Mouse (Mus musculus): ENCODE results near the gene Abhd14a. TPM values are rescaled to one million over a fixed set of nuclear protein-coding genes. Genes with fewer than 3 reads are reported as not detected.

Abhd14a gene
- polyA plus RNA-seq, 1 experiment from 2014 or later: 34.5 TPM

DNA sequence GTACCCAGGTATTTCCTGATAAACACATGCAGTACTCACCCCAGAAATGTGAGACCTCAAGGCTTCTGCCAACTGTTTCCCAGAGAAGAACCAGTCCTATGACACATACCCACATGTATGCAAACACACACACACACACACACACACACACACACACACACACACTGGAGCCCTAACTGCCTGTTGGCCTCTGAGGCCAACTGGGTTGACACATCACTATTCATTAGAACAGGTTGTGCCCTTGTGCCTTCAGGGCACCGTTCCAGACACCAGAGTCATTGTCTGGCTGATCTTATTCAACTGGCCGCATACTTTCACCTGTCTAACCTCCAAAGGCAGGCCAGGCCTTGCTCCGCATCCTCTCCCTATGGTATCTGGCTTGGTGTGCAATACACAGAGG is 35.3 kb downstream of the Abhd14a start:
- WGBS: 78% methylated on average over 3 of the region's 3 CpGs

DNA sequence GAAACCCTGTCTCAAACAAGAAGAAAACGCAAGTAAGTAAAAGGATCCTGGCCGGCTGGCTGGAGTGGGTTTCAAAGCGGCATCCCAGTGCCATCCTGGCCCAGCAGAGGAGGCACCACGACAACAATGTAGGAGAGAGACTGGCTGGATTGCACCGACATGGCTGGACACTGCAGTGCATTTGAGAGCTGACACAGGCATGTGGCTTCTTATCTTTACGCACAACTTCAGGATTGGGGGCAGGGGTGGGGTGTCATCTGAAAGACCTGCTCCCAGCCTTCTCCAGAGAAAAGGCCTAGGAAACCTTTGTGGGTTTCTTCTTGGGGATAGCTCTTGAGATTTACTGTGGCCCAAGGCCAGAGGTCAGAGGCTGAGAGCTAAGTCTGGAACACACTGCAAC is 35.7 kb downstream of the Abhd14a start:
- H3K9me3 ChIP-seq (ENCODE audit: control insufficient read depth, low read length): no peaks in the 10 kb centered on the region
- 71% methylated on average over 6 of the region's 6 CpGs for WGBS
- no peak overlapping the region for H3K9ac ChIP-seq (ENCODE audit: low read length)
- DNase-seq (ENCODE audit: low spot score, missing footprints) (no peak), ATAC-seq (ENCODE audit: low FRiP score) (no peak)
- no peaks in the 10 kb centered on the region for H3K27me3 ChIP-seq (ENCODE audit: control insufficient read depth, insufficient read depth, low read length)
- H3K4me2 ChIP-seq: no peak overlapping the region
- no peak overlapping the region for H3K27ac ChIP-seq (ENCODE audit: low read depth, low read length)
- no peaks in the 10 kb centered on the region for H3K4me1 ChIP-seq (ENCODE audit: control insufficient read depth, insufficient read depth, low read length)
- H3K36me3 ChIP-seq (ENCODE audit: control insufficient read depth, insufficient read depth, low read length): no peaks in the 10 kb centered on the region
- H3K4me3 ChIP-seq (ENCODE audit: low read depth, low read length): no peak overlapping the region

More for the DNA sequence above, 35.3 kb downstream of the Abhd14a start:
- no peak overlapping the region for H3K4me2 ChIP-seq
- DNase-seq (ENCODE audit: low spot score, missing footprints) (no peak), ATAC-seq (ENCODE audit: low FRiP score) (no peak)
- H3K9ac ChIP-seq (ENCODE audit: low read length): no peak overlapping the region
- H3K36me3 ChIP-seq (ENCODE audit: control insufficient read depth, insufficient read depth, low read length): no peaks in the 10 kb centered on the region
- H3K9me3 ChIP-seq (ENCODE audit: control insufficient read depth, low read length): no peaks in the 10 kb centered on the region
- no peak overlapping the region for H3K4me3 ChIP-seq (ENCODE audit: low read depth, low read length)
- H3K4me1 ChIP-seq (ENCODE audit: control insufficient read depth, insufficient read depth, low read length): no peaks in the 10 kb centered on the region
- H3K27me3 ChIP-seq (ENCODE audit: control insufficient read depth, insufficient read depth, low read length): no peaks in the 10 kb centered on the region
- no peak overlapping the region for H3K27ac ChIP-seq (ENCODE audit: low read depth, low read length)

DNA sequence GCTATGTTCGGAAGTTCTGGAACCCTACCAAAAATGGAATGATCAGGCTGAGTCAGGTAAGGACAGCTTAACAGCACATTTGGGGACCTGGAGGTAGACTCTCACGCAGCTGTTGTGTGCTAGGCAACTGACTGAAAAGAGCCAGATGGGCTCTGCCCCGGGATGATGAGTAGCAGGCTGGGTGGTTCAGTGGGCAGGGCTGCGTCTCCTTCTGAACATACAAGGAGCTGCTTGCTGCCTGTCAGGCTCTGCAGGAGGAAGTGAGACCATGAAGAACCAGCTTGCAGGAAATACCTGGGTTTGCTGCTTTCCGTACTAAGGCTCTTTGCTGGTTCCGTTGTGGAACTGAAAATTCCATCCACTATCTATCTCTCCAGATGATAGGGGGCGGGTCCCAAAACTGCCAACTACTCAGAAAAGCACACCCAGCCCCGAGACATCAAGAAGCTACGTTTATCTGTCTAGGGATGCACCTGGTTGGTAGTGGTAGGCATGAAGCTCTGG is 36.3 kb downstream of the Abhd14a start:
- H3K9ac ChIP-seq (ENCODE audit: low read length): no peak overlapping the region
- WGBS: 84% methylated on average over 9 of the region's 9 CpGs
- no peaks in the 10 kb centered on the region for H3K27me3 ChIP-seq (ENCODE audit: control insufficient read depth, insufficient read depth, low read length)
- H3K4me3 ChIP-seq (ENCODE audit: low read depth, low read length): no peak overlapping the region
- ATAC-seq (ENCODE audit: low FRiP score) (no peak), DNase-seq (ENCODE audit: low spot score, missing footprints) (no peak)
- H3K4me1 ChIP-seq (ENCODE audit: control insufficient read depth, insufficient read depth, low read length): no peaks in the 10 kb centered on the region
- no peaks in the 10 kb centered on the region for H3K9me3 ChIP-seq (ENCODE audit: control insufficient read depth, low read length)
- no peak overlapping the region for H3K4me2 ChIP-seq
- no peaks in the 10 kb centered on the region for H3K36me3 ChIP-seq (ENCODE audit: control insufficient read depth, insufficient read depth, low read length)
- no peak overlapping the region for H3K27ac ChIP-seq (ENCODE audit: low read depth, low read length)

DNA sequence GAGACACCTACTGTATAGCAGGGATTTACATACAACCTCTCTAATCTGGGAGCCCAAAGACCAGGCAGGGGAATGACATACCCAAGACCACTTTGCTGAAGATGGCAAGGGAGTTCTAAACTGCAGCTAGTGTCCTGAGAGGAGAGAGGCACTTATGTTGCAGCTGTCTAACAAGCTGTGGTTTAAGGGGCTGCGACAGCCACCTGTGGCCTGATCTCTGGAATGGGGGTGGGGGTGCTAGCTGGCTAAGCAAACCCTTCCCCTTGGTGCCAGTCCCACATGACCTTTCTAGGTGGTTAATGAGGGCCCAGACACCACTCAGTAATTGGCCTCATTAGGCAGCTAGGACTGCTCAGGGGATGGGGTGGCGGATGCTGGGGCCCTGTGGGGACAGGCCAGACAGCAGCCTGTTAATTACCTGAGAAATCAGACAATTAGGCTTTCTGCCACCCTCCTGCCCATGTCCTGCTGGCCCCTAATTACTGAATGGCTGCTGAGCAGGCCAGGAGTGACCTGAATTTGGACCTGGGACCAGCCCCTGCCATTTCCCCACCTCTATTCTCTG is 37.3 kb downstream of the Abhd14a start:
- Histone ChIP-seq H3K9ac (ENCODE audit: low read length) (no peak overlapping the region), H3K4me2 (no peak overlapping the region), H3K4me3 (ENCODE audit: low read depth, low read length) (no peak overlapping the region), H3K36me3 (ENCODE audit: control insufficient read depth, insufficient read depth, low read length) (no peaks in the 10 kb centered on the region), H3K27ac (ENCODE audit: low read depth, low read length) (no peak overlapping the region), H3K27me3 (ENCODE audit: control insufficient read depth, insufficient read depth, low read length) (no peaks in the 10 kb centered on the region), H3K4me1 (ENCODE audit: control insufficient read depth, insufficient read depth, low read length) (no peaks in the 10 kb centered on the region), H3K9me3 (ENCODE audit: control insufficient read depth, low read length) (no peaks in the 10 kb centered on the region)
- no peak for DNase-seq (ENCODE audit: low spot score, missing footprints)
- no peak for ATAC-seq (ENCODE audit: low FRiP score)
- WGBS: 83% methylated on average over 2 of the region's 2 CpGs

DNA sequence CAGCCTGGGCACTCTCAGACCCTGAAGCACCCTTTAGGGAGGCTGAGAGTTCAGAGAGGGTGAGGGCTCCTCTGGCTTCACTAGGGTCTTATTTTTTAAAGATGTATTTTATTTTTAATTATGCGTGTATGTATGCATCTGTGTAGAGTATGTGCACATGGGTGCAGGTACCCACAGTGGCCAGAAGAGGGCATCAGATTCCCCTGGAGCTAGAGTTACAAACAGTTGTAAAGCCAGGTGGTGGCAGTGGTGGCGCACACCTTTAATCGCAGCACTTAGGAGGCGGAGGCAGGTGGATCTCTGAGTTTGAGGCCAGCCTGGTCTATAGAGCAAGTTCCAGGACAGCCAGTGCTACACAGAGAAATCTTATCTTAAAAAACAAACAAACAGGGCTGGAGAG is 38.4 kb downstream of the Abhd14a start:
- WGBS: 98% methylated on average over 4 of the region's 4 CpGs
- no peak for ATAC-seq (ENCODE audit: low FRiP score)
- H3K9ac ChIP-seq (ENCODE audit: low read length): no peak overlapping the region

DNA sequence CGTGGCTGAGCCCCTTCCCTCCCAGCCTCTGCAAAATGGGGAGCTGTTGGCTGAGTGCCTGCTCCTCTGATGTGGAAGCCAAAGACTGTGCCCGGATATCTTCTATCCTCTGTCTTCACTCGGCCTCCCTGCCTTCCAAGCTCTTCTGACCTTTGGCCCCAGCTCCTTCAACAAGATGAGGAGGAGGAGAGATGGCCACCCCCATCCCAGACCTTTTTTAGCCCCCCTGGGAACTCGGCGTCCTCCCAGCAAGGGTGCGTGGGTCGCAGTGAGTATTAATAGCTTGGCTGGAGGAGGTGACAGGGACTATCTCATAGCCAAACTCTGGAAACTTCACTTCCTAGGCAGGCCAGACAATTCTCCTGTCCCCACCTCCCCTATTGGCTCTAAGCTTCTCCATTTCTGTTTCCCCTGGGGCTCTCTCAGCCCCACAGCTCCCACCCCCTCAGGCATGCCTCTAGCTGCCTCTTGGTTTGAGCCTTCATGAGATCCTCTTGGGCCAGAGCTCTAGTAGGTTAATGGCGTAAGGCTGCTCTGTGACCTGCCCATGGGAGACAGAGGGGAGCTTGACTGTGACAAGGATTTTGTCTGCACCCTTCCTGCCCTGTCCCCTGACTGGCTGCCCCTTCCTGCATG is 40.9 kb downstream of the Abhd14a start:
- Histone ChIP-seq H3K9ac (ENCODE audit: low read length) (no peak overlapping the region), H3K27me3 (ENCODE audit: control insufficient read depth, insufficient read depth, low read length) (no peaks in the 10 kb centered on the region), H3K4me2 (no peak overlapping the region), H3K4me1 (ENCODE audit: control insufficient read depth, insufficient read depth, low read length) (no peaks in the 10 kb centered on the region), H3K36me3 (ENCODE audit: control insufficient read depth, insufficient read depth, low read length) (no peaks in the 10 kb centered on the region), H3K27ac (ENCODE audit: low read depth, low read length) (no peak overlapping the region), H3K4me3 (ENCODE audit: low read depth, low read length) (no peak overlapping the region), H3K9me3 (ENCODE audit: control insufficient read depth, low read length) (no peaks in the 10 kb centered on the region)
- no peak for ATAC-seq (ENCODE audit: low FRiP score)
- DNase-seq (ENCODE audit: low spot score, missing footprints): no peak
- WGBS: 60% methylated on average over 8 of the region's 8 CpGs

More for the DNA sequence above, 38.4 kb downstream of the Abhd14a start:
- no peaks in the 10 kb centered on the region for H3K36me3 ChIP-seq (ENCODE audit: control insufficient read depth, insufficient read depth, low read length)
- H3K27me3 ChIP-seq (ENCODE audit: control insufficient read depth, insufficient read depth, low read length): no peaks in the 10 kb centered on the region
- no peaks in the 10 kb centered on the region for H3K9me3 ChIP-seq (ENCODE audit: control insufficient read depth, low read length)
- no peak for DNase-seq (ENCODE audit: low spot score, missing footprints)
- H3K4me1 ChIP-seq (ENCODE audit: control insufficient read depth, insufficient read depth, low read length): no peaks in the 10 kb centered on the region
- no peak overlapping the region for H3K27ac ChIP-seq (ENCODE audit: low read depth, low read length)
- H3K4me3 ChIP-seq (ENCODE audit: low read depth, low read length): no peak overlapping the region
- H3K4me2 ChIP-seq: no peak overlapping the region

DNA sequence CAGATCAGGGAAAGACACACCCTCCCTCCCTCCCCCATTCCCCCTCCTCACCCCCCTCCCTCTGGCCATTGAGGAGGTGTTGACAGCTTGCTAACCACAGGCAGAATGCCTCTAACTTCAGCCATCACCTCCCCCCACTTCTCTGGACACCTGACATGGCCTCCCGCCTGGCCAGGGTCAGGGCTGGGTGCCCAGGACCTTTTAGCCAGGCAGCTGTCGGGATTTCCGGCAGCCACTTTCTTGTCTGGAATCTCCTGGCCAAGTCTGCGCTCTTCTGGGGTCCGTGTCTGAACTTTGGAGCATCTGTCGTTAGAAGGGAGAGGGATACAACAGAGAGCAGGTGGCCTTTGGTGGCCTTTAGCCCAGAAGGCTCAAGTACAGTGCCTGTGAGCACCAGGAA is 42.2 kb downstream of the Abhd14a start:
- WGBS: 47% methylated on average over 6 of the region's 6 CpGs
- Histone ChIP-seq H3K4me1 (ENCODE audit: control insufficient read depth, insufficient read depth, low read length) (no peaks in the 10 kb centered on the region), H3K9ac (ENCODE audit: low read length) (no peak overlapping the region), H3K36me3 (ENCODE audit: control insufficient read depth, insufficient read depth, low read length) (no peaks in the 10 kb centered on the region), H3K27me3 (ENCODE audit: control insufficient read depth, insufficient read depth, low read length) (no peaks in the 10 kb centered on the region), H3K4me3 (ENCODE audit: low read depth, low read length) (no peak overlapping the region), H3K4me2 (no peak overlapping the region), H3K27ac (ENCODE audit: low read depth, low read length) (no peak overlapping the region), H3K9me3 (ENCODE audit: control insufficient read depth, low read length) (no peaks in the 10 kb centered on the region)
- ATAC-seq (ENCODE audit: low FRiP score): no peak
- DNase-seq (ENCODE audit: low spot score, missing footprints): no peak

DNA sequence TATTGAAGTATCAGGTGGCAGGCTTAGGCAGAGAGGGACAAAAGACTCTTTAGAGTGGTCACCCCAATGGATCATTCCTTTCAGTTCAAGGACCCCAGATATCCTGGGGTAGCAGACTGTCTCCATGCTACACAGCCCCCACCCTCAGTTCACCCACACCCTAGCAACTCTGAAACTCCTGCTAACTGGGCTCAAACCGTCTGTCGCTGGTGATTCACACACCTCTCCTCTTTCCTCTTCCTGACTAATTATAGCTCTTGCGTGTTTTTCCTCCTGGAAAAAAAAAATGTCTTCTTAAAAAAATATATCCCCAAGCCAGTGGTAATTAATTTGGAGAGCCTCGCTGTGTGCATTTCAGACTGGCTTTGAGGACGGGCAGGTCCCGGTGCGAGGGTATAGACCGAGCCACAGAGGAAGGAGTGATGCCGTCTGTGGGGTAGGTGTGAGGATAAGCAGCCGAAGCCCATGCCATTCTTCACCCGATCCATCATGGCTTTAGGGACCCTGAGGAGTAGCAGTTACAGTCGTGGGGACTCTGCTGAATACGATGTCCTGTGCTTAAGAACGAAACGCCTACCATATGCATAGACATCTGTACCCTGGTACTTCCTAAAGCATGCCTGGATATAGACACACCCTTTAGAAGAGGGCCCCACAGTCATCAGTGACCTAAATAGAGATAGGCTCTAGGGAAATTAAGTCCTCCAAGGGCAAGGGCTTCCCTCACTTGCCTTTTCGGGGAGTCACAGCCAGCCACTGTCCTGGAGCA is 44.7 kb downstream of the Abhd14a start:
- no peak for ATAC-seq (ENCODE audit: low FRiP score)
- Histone ChIP-seq H3K9ac (ENCODE audit: low read length) (no peak overlapping the region), H3K36me3 (ENCODE audit: control insufficient read depth, insufficient read depth, low read length) (no peaks in the 10 kb centered on the region), H3K4me3 (ENCODE audit: low read depth, low read length) (no peak overlapping the region), H3K27ac (ENCODE audit: low read depth, low read length) (no peak overlapping the region), H3K9me3 (ENCODE audit: control insufficient read depth, low read length) (no peaks in the 10 kb centered on the region), H3K27me3 (ENCODE audit: control insufficient read depth, insufficient read depth, low read length) (no peaks in the 10 kb centered on the region), H3K4me2 (no peak overlapping the region), H3K4me1 (ENCODE audit: control insufficient read depth, insufficient read depth, low read length) (no peaks in the 10 kb centered on the region)
- DNase-seq (ENCODE audit: low spot score, missing footprints): no peak
- WGBS: 85% methylated on average over 16 of the region's 16 CpGs

DNA sequence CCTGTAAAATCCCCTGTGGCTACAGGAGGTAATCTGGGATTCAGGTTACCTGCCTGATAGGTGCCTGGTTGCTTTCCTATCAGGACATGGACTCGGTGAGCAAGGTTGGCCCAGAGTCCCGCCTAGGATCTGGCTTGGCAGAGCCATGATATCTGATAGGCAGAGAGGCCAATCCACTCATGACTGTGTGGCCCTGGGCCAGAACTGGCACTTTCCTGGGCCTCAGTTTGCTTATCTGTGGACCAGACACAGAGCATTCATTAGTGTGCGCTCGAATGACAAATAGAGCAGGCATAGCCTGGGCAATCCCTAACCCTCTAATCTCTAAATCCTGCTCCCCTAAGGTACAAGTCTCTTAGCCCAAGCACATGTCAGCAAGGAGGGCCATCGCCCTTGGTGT is 45.3 kb downstream of the Abhd14a start:
- Histone ChIP-seq H3K4me2 (no peak overlapping the region), H3K36me3 (ENCODE audit: control insufficient read depth, insufficient read depth, low read length) (no peaks in the 10 kb centered on the region), H3K4me3 (ENCODE audit: low read depth, low read length) (no peak overlapping the region), H3K9me3 (ENCODE audit: control insufficient read depth, low read length) (no peaks in the 10 kb centered on the region), H3K27me3 (ENCODE audit: control insufficient read depth, insufficient read depth, low read length) (no peaks in the 10 kb centered on the region), H3K27ac (ENCODE audit: low read depth, low read length) (no peak overlapping the region), H3K9ac (ENCODE audit: low read length) (no peak overlapping the region), H3K4me1 (ENCODE audit: control insufficient read depth, insufficient read depth, low read length) (no peaks in the 10 kb centered on the region)
- ATAC-seq (ENCODE audit: low FRiP score) (no peak), DNase-seq (ENCODE audit: low spot score, missing footprints) (no peak)
- 82% methylated on average over 5 of the region's 5 CpGs for WGBS
